Mouse (Mus musculus): Measurements from ENCODE around the gene Phrf1. TPM values are rescaled to one million over a fixed set of nuclear protein-coding genes. Genes with fewer than 3 reads are reported as not detected.

The Phrf1 gene
- polyA plus RNA-seq (2012; ENCODE audit: insufficient read depth, insufficient read length, low replicate concordance, missing spikeins) = not detected in 2 replicates

GRCm38 (mm10) chr7:141228279-141229067, at the start of gene Phrf1:
Phrf1 (plus strand) TSS chr7:141228784.
- Histone ChIP-seq H3K27ac (ENCODE audit: insufficient read depth, low read depth, low read length) (peak within 1 kb of the TSS; percentile 98), H3K4me3 (ENCODE audit: insufficient read depth, low read depth, low read length) (peak within 1 kb of the TSS; percentile 63), H3K4me1 (ENCODE audit: control insufficient read depth, insufficient read depth, low read length) (peaks cover 15% of the 10 kb centered on the region)
- TF ChIP-seq CTCF (IDR thresholded peaks at IDR 0.05; ENCODE audit: insufficient read depth, low read depth, low read length) (peak; percentile 85), POLR2A (IDR thresholded peaks at IDR 0.05; ENCODE audit: insufficient read depth, low read depth, low read length) (peak; percentile 49)
- WGBS = under 1% methylated on average over 76 of the region's 76 CpGs

GRCm38 (mm10) chr7:141188194-141188593, 40.4 kb upstream of the Phrf1 start:
- Histone ChIP-seq H3K4me1 (ENCODE audit: control insufficient read depth, insufficient read depth, low read length) (peaks cover 20% of the 10 kb centered on the region), H3K27ac (ENCODE audit: insufficient read depth, low read depth, low read length) (no peak overlapping the region), H3K4me3 (ENCODE audit: insufficient read depth, low read depth, low read length) (no peak overlapping the region)
- 89% methylated on average over 3 of the region's 3 CpGs for WGBS
- TF ChIP-seq POLR2A (IDR thresholded peaks at IDR 0.05; ENCODE audit: insufficient read depth, low read depth, low read length) = no peak
- TF ChIP-seq CTCF (IDR thresholded peaks at IDR 0.05; ENCODE audit: insufficient read depth, low read depth, low read length) = no peak

GRCm38 (mm10) chr7:141188733-141189132, 39.9 kb upstream of the Phrf1 start:
- TF ChIP-seq POLR2A (IDR thresholded peaks at IDR 0.05; ENCODE audit: insufficient read depth, low read depth, low read length) (no peak), CTCF (IDR thresholded peaks at IDR 0.05; ENCODE audit: insufficient read depth, low read depth, low read length) (no peak)
- H3K4me3 ChIP-seq (ENCODE audit: insufficient read depth, low read depth, low read length) = no peak overlapping the region
- 86% methylated on average over 3 of the region's 3 CpGs for WGBS
- peaks cover 21% of the 10 kb centered on the region for H3K4me1 ChIP-seq (ENCODE audit: control insufficient read depth, insufficient read depth, low read length)
- H3K27ac ChIP-seq (ENCODE audit: insufficient read depth, low read depth, low read length) = no peak overlapping the region

GRCm38 (mm10) chr7:141190220-141190619, 38.4 kb upstream of the Phrf1 start:
- no peak overlapping the region for H3K27ac ChIP-seq (ENCODE audit: insufficient read depth, low read depth, low read length)
- 95% methylated on average over 3 of the region's 3 CpGs for WGBS
- TF ChIP-seq CTCF (IDR thresholded peaks at IDR 0.05; ENCODE audit: insufficient read depth, low read depth, low read length) (no peak), POLR2A (IDR thresholded peaks at IDR 0.05; ENCODE audit: insufficient read depth, low read depth, low read length) (no peak)
- peaks cover 27% of the 10 kb centered on the region for H3K4me1 ChIP-seq (ENCODE audit: control insufficient read depth, insufficient read depth, low read length)
- no peak overlapping the region for H3K4me3 ChIP-seq (ENCODE audit: insufficient read depth, low read depth, low read length)

GRCm38 (mm10) chr7:141191036-141191435, 37.5 kb upstream of the Phrf1 start:
- Histone ChIP-seq H3K4me1 (ENCODE audit: control insufficient read depth, insufficient read depth, low read length) (peaks cover 27% of the 10 kb centered on the region), H3K27ac (ENCODE audit: insufficient read depth, low read depth, low read length) (no peak overlapping the region), H3K4me3 (ENCODE audit: insufficient read depth, low read depth, low read length) (no peak overlapping the region)
- WGBS = 87% methylated on average over 14 of the region's 14 CpGs
- no peak for TF ChIP-seq CTCF (IDR thresholded peaks at IDR 0.05; ENCODE audit: insufficient read depth, low read depth, low read length)
- TF ChIP-seq POLR2A (IDR thresholded peaks at IDR 0.05; ENCODE audit: insufficient read depth, low read depth, low read length) = no peak

- Histone ChIP-seq H3K4me3 (ENCODE audit: insufficient read depth, low read depth, low read length) (no peak overlapping the region), H3K4me1 (ENCODE audit: control insufficient read depth, insufficient read depth, low read length) (peaks cover 27% of the 10 kb centered on the region), H3K27ac (ENCODE audit: insufficient read depth, low read depth, low read length) (no peak overlapping the region)
- TF ChIP-seq POLR2A (IDR thresholded peaks at IDR 0.05; ENCODE audit: insufficient read depth, low read depth, low read length) = no peak
- no peak for TF ChIP-seq CTCF (IDR thresholded peaks at IDR 0.05; ENCODE audit: insufficient read depth, low read depth, low read length)
- 87% methylated on average over 24 of the region's 24 CpGs for WGBS
Observed at GRCm38 (mm10) chr7:141191796-141192685, 36.5 kb upstream of the Phrf1 start.

GRCm38 (mm10) chr7:141192776-141193347, 35.7 kb upstream of the Phrf1 start:
- peaks cover 27% of the 10 kb centered on the region for H3K4me1 ChIP-seq (ENCODE audit: control insufficient read depth, insufficient read depth, low read length)
- peak overlapping the region; percentile 80 for H3K4me3 ChIP-seq (ENCODE audit: insufficient read depth, low read depth, low read length)
- 26% methylated on average over 12 of the region's 12 CpGs for WGBS
- no peak overlapping the region for H3K27ac ChIP-seq (ENCODE audit: insufficient read depth, low read depth, low read length)
- no peak for TF ChIP-seq POLR2A (IDR thresholded peaks at IDR 0.05; ENCODE audit: insufficient read depth, low read depth, low read length)

- 0 out of 2 replicates have a peak, but pooled peaks have one; percentile 13 for TF ChIP-seq POLR2A (IDR thresholded peaks at IDR 0.05; ENCODE audit: insufficient read depth, low read depth, low read length)
- TF ChIP-seq CTCF (IDR thresholded peaks at IDR 0.05; ENCODE audit: insufficient read depth, low read depth, low read length) = no peak
- H3K4me3 ChIP-seq (ENCODE audit: insufficient read depth, low read depth, low read length) = peak overlapping the region; percentile 80
- 1% methylated on average over 40 of the region's 43 CpGs for WGBS
- H3K27ac ChIP-seq (ENCODE audit: insufficient read depth, low read depth, low read length) = peak overlapping the region; percentile 30; the same call in 1 of the 2 replicates
- H3K4me1 ChIP-seq (ENCODE audit: control insufficient read depth, insufficient read depth, low read length) = peaks cover 27% of the 10 kb centered on the region
Observed at GRCm38 (mm10) chr7:141193348-141193856, 35.2 kb upstream of the Phrf1 start.
